Mouse (Mus musculus) left cerebral cortex, adult 11 months (tissue): ENCODE measurements around the gene Hsp90ab1.
A peak's percentile ranks its signal among the peaks of the same experiment; 100 is the strongest.

Source experiments
- DNase-seq: peaks from one replicate; pipeline ENCODE4 v3.0.0; 2022; ENCODE audit warnings: low spot score

Hsp90ab1 gene

GRCm38 (mm10) chr17:45573087-45573779, at the start of gene Hsp90ab1:
Gene Hsp90ab1, minus strand, starts transcription at chr17:45573271.
- peak; percentile 97 for DNase-seq

GRCm38 (mm10) chr17:45619386-45620256, 46.5 kb upstream of the Hsp90ab1 start:
- DNase-seq: no peak

DNA sequence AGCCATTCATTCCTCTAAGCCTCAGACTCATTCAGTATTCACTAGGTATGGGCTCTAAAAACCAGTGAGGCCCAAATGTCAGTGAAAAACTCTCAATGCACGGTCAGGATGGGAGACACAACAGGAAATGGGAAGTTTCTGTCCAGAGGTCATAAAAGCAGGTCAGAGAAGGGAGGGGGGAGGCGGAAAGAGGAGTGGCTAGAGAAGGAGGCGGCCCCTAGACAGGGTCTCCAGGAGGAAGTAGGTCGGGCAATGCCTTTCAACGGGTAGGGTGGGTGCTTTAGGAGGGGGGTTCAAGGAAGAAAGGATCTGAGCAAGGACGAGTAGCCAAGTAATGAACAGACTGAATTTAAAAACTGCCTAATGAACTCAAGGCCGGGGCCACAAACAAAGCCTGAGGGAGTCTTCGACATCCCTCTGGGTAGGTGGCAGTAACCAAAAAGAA, 45.9 kb upstream of the Hsp90ab1 start:
- no peak for DNase-seq

DNA sequence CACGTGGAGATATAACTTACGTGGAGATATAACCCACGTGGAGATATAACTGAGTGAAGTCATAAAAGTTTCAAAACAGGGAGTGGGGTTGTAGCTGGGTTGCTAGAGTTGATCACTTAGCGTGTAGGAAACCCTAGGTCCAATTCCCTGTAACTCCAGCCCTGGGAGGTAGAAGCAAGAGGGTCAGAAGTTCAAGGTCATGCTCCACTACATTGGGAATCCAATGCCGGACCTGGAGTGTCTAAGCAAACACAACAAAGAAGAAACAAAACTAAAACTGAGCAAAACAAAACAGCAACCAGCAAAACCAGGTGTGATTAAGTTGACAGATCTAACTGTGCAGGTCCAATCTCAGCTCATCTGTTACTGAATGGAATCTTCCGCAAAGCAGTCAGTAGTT, 44.6 kb upstream of the Hsp90ab1 start:
- DNase-seq: no peak

DNA sequence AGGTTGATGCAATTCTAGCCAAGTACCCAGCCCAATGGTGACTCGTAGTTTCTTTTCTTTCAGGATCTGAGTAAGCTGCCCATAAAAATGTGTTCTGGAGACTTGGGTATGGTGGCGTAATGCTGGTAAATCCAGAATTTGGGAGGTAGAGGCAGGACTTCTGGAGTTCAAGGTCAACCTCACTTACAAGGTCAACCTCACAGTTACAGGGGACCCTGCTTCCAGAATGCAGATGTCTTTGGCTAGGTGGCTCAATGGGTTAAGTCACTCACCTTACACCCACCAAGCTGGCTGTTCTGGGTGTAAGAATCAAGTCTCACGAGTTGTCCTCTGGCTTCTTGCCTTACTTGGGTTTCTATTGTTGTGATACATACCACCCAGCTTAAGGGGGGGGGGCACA, 43.6 kb upstream of the Hsp90ab1 start:
- no peak for DNase-seq

GRCm38 (mm10) chr17:45616046-45616650, 43.1 kb upstream of the Hsp90ab1 start:
- DNase-seq: no peak

- no peak for DNase-seq
Observed at GRCm38 (mm10) chr17:45612921-45613320, 39.9 kb upstream of the Hsp90ab1 start.

DNA sequence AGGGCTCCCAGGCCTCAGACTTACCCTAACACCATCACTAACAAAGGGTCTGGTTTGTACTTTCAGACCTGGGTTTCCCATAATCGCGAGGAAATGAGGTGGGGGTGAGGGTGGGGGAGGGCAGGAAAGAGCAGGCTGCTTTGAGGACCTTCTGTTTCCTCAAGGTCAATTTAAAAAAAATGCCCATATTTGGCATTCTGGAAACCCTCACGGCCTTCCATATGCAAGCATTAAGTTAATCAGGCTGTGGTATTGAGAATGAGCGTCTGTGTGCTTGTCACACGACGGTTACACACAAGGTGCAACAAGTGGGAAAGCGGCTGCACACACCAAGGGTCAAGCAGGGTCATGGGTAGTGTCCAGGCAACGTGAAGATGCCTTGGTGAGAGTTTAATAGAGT, 38.9 kb upstream of the Hsp90ab1 start:
- no peak for DNase-seq

DNA sequence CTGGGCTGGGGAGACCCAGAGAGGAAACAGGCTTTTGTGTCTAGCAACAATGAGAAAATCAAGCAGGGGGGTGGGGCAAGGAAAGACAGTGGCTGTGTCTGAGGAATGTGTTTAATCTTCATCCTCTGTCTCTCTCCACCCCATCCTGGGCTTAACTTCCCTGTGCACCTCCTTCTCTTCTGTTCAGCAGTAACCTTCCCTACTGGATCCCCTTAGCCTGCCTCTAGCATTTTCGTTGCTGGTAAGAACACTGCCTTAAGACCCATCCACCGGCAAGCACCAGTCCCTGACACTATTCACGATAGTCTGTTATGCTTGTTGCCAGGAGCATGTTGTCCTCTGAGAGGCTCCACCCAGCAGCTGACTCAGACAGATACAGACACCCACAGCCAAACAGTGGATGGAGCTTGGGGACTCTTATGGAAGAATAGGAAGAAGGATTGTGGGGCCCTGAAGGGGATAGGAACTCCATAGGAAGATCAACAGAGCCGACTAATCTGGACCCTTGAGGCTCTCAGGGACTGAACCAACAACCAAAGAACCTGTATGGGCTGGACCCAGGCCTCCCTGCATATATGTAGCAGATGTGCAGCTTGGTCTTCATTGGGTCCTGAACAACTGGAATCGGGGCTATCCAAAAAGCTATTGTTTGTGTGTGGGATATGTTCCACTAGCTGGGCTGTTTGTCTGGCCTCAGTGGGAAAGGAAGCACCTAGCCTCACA, 37.2 kb upstream of the Hsp90ab1 start:
- DNase-seq: no peak

- DNase-seq: no peak
Observed at GRCm38 (mm10) chr17:45608396-45608795, 35.3 kb upstream of the Hsp90ab1 start.

DNA sequence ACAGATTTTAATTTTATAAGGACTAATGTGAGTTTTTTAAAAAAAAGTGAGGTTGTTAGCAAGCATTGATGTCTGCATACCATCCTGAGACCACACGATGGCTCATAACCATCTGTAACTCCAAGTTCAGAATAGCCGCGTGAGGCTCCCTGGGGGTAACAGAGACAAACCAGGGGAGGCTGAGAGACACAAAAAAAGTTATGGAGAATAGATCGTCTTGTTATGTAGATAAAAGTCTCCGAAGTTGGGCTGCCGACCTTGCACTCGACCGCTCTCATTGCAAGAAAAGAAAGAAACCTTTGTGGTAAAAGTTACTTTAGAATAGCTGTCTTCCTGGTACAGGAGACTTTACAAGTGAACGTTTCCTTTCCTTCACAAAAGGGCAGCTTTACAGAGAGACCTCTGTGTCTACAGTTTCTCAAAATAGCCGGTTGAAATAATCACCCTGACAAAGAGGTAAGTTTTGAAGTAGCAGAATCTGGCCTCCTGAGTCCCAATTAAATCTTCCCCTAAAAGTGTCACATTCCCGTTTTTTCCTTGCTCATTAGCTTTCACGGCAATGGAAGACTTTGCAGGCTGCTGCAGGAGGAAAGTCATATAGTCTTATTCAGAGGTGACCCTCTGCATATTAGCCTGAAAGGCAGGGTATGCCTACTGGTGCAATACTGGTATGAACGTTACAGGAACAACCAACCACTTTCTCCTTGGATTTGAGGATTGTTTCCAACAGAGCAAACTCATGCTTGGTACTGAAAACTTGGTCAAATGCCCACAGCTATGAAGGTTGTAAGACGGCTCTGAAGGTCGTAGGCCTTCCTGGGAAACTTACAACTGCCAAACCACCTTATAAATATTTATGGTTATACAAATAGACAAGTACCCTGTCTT, 34.2 kb upstream of the Hsp90ab1 start:
- DNase-seq: no peak

DNA sequence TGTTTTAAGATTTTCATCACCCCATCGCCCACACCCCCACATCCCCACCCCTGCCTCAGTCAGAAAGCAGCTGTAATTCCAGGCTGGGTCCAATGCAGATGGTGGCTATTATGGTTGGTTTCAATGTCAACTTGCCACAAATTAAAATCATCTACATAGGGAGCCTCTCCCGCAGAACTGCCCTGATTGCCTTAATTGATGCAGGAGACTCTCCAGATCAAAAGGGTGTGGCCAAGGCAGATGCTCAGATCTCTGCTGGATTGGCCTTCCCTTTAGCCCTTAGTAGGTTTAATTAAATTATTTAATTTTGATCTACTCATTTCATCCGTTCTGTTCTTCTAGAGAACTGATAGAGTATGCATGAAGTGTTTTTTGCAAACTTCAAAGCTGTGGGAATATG, 29.9 kb upstream of the Hsp90ab1 start:
- DNase-seq: no peak

DNA sequence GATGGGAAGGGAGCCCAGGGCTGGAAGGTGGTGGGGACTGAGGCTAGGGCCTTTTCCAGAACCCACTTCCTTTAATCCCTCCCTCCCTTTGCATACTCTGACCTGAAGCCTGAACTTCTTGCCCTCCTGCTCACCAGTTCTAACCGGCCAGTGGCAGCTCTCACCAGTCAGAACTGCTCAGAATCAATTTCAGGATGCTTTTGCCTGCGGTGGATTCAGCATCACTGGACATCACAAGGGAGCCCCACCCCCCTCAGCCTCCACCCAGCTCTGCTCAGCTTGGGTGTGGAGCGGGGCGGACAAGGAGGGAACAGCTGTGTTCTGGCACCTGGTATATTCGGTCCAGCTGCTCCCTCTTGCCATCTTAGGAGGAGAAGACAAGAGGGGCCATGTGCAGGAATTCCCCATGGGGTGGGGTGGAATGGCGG, 28.8 kb upstream of the Hsp90ab1 start, which contains the start of gene Mymx:
Gene Mymx (minus strand): TSS at position 226 of the 428 bp plus-strand sequence.
- no peak for DNase-seq

DNA sequence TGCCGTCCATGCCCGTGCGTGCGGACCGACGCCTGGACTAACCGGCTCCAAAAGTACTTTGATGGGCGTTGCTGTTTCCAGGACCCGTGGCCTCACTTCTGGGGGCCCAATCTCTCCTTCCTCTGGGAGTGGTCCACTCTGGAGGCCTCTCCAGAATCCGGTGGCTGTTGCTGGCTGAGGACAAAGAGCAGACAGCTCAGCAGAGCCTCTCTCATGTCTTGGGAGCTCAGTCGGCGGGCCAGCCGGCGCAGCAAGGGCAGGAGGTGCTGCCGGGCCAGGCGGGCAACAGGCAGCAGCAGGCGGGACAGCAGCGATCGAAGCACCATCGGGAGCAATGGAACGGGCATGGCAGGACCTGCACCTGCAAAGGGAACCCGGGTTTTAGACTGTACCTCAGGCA, 28.3 kb upstream of the Hsp90ab1 start:
- DNase-seq: no peak

- DNase-seq: no peak
Observed at GRCm38 (mm10) chr17:45600267-45600666, 27.2 kb upstream of the Hsp90ab1 start.

DNA sequence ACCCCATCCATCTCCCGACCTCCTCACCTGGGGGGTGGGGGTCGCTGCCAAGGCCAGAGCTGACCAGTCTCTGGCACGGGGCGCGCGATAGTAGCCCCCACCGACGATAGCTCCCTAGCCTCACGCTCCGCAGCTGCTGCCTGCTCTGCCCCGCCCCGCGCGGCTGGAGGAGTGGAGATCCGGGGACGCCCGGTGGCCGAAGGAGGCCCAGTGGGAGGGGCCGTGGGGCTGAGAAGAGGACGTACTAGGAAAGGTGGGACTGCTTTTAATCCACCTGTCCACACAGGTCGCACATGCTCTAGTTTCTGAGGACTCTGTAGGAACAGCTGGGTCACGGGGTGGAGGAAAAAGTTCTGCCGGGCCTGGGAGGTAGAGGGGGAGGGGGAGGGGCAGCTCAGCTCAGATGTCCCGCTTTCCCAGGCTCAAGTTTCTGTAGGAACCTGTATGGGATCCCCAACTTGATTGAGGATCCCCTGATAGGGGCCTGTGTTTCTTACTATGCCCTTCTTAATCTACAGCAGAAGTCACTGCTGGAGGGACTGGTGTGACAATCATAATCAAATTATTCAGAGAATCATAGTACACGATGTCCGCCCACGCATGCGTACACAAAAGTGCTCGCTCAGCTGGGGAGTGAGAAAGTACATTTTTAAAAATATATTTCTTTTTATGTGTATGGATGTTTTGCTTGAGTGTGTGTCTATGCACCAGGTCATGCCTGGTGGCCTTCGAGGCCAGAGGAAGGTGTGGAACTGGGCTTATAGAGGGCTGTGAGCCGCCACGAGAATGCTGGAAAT, 26.6 kb upstream of the Hsp90ab1 start, which contains the start of gene Slc29a1:
Gene Slc29a1 (minus strand): TSS at position 161 of the 797 bp plus-strand sequence.
- DNase-seq: no peak

DNA sequence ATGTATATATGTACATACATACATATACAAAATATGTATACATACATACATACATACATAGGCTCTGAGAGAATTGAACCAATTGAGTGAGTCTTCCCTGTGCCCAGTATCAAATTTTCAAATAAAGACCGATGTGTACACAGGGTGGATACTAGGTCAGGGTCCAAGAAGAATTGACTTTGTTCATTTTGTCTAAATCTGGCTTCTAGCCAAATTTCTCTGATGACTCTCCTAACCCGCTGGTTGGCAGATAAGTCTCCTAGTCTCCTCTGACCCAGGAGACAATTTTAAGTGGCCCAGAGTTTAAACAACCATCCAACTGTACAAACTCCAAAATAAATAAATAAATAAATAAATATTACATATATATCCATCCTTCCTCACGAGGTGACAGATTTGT, 25.8 kb upstream of the Hsp90ab1 start:
- DNase-seq: no peak

- no peak for DNase-seq
Observed at GRCm38 (mm10) chr17:45598376-45598775, 25.3 kb upstream of the Hsp90ab1 start.

DNA sequence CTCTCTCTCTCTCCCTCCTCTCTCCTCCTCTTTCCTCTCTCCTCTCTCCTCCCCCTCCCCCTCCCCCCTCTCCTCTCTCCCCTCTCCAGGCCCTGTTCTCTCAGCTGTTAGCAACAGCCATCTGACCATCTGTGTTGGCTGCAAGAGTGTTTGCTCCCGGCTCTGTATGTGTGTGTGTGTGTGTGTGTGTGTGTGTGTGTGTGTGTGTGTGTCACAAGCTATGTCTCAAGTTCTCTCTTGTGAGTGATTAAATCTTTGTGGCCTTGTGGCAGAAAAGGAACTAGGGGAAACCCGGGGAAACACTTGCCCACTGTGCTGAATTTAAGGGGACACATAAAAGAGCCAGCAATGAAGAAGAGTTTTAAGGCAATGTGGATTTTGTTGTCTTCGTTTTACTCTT, 24.7 kb upstream of the Hsp90ab1 start:
- DNase-seq: no peak
